Mouse (Mus musculus): ENCODE results near the gene Copb1. TPM values are rescaled to one million over a fixed set of nuclear protein-coding genes. Genes with fewer than 3 reads are reported as not detected.

Gene Copb1
- polyA plus RNA-seq (2015; fragmentation: Nextera tagmentation; extraction: Ambion mirVana): 91.4 and 93.4 TPM in 2 replicates

GRCm38 (mm10) chr7:114253885-114254833, at the start of gene Copb1:
Copb1 (minus strand) TSS chr7:114254711.
- Histone ChIP-seq H3K4me2 (peak within 1 kb of the TSS; percentile 67), H3K4me3 (peak within 1 kb of the TSS; percentile 95), H3K4me1 (replicated peaks) (peaks cover 4% of the 10 kb centered on the region), H3K9ac (peak within 1 kb of the TSS; percentile 96), H3K27me3 (no peaks in the 10 kb centered on the region), H3K36me3 (peaks cover 27% of the 10 kb centered on the region), H3K27ac (peak within 1 kb of the TSS; percentile 79), H3K9me3 (no peaks in the 10 kb centered on the region)
- peak; percentile 99 for ATAC-seq (ENCODE audit: low FRiP score)
- 2% methylated on average over 49 of the region's 75 CpGs for WGBS

GRCm38 (mm10) chr7:114301293-114301782, 46.8 kb upstream of the Copb1 start:
- Histone ChIP-seq H3K27ac (no peak overlapping the region), H3K4me3 (no peak overlapping the region), H3K9me3 (no peaks in the 10 kb centered on the region), H3K9ac (no peak overlapping the region), H3K4me1 (replicated peaks) (no peaks in the 10 kb centered on the region), H3K36me3 (no peaks in the 10 kb centered on the region), H3K27me3 (no peaks in the 10 kb centered on the region), H3K4me2 (no peak overlapping the region)
- ATAC-seq (ENCODE audit: low FRiP score): no peak
- WGBS: 79% methylated on average over 4 of the region's 4 CpGs

- ATAC-seq (ENCODE audit: low FRiP score): no peak
- H3K9ac ChIP-seq: no peak overlapping the region
These were observed 46.3 kb upstream of the Copb1 start for GRCm38 (mm10) chr7:114300782-114301181.

GRCm38 (mm10) chr7:114299247-114299646, 44.7 kb upstream of the Copb1 start:
- no peak for ATAC-seq (ENCODE audit: low FRiP score)
- Histone ChIP-seq H3K27ac (no peak overlapping the region), H3K36me3 (no peaks in the 10 kb centered on the region), H3K4me3 (no peak overlapping the region), H3K27me3 (no peaks in the 10 kb centered on the region), H3K4me2 (no peak overlapping the region), H3K9ac (no peak overlapping the region), H3K9me3 (no peaks in the 10 kb centered on the region), H3K4me1 (replicated peaks) (no peaks in the 10 kb centered on the region)
- WGBS: 70% methylated on average over 4 of the region's 4 CpGs

More at GRCm38 (mm10) chr7:114300782-114301181, 46.3 kb upstream of the Copb1 start:
- Histone ChIP-seq H3K4me1 (replicated peaks) (no peaks in the 10 kb centered on the region), H3K9me3 (no peaks in the 10 kb centered on the region), H3K27me3 (no peaks in the 10 kb centered on the region), H3K36me3 (no peaks in the 10 kb centered on the region), H3K4me3 (no peak overlapping the region), H3K27ac (no peak overlapping the region), H3K4me2 (no peak overlapping the region)
- 87% methylated on average over 2 of the region's 2 CpGs for WGBS

- ATAC-seq (ENCODE audit: low FRiP score): no peak
- Histone ChIP-seq H3K9me3 (no peaks in the 10 kb centered on the region), H3K36me3 (no peaks in the 10 kb centered on the region), H3K27me3 (peaks cover 12% of the 10 kb centered on the region; the same call in 1 of the 2 replicates), H3K4me3 (no peak overlapping the region), H3K27ac (no peak overlapping the region), H3K4me2 (no peak overlapping the region), H3K4me1 (replicated peaks) (peaks cover 9% of the 10 kb centered on the region), H3K9ac (no peak overlapping the region)
- WGBS: 88% methylated on average over 5 of the region's 5 CpGs
These were observed 40.2 kb upstream of the Copb1 start for GRCm38 (mm10) chr7:114294698-114295097.

- Histone ChIP-seq H3K4me2 (no peak overlapping the region), H3K4me3 (no peak overlapping the region), H3K9ac (no peak overlapping the region), H3K27ac (no peak overlapping the region), H3K9me3 (no peaks in the 10 kb centered on the region), H3K27me3 (peaks cover 12% of the 10 kb centered on the region; the same call in 1 of the 2 replicates), H3K4me1 (replicated peaks) (peaks cover 9% of the 10 kb centered on the region), H3K36me3 (no peaks in the 10 kb centered on the region)
- 85% methylated on average over 5 of the region's 5 CpGs for WGBS
- no peak for ATAC-seq (ENCODE audit: low FRiP score)
These were observed 39.4 kb upstream of the Copb1 start for GRCm38 (mm10) chr7:114293903-114294302.

GRCm38 (mm10) chr7:114292501-114292971, 38.0 kb upstream of the Copb1 start:
- no peaks in the 10 kb centered on the region for H3K9me3 ChIP-seq
- no peak for ATAC-seq (ENCODE audit: low FRiP score)
- WGBS: 13% methylated on average over 12 of the region's 12 CpGs

GRCm38 (mm10) chr7:114291461-114292335, 37.2 kb upstream of the Copb1 start:
- no peaks in the 10 kb centered on the region for H3K9me3 ChIP-seq
- H3K27ac ChIP-seq: no peak overlapping the region
- H3K4me3 ChIP-seq: no peak overlapping the region
- H3K4me1 ChIP-seq (replicated peaks): peaks cover 9% of the 10 kb centered on the region
- H3K36me3 ChIP-seq: no peaks in the 10 kb centered on the region
- ATAC-seq (ENCODE audit: low FRiP score): no peak
- H3K9ac ChIP-seq: no peak overlapping the region
- no peak overlapping the region for H3K4me2 ChIP-seq
- WGBS: 30% methylated on average over 15 of the region's 15 CpGs
- H3K27me3 ChIP-seq: peaks cover 12% of the 10 kb centered on the region; the same call in 1 of the 2 replicates

More at GRCm38 (mm10) chr7:114292501-114292971, 38.0 kb upstream of the Copb1 start:
- H3K27me3 ChIP-seq: peaks cover 12% of the 10 kb centered on the region; the same call in 1 of the 2 replicates
- peak overlapping the region; percentile 13; the same call in 1 of the 2 replicates for H3K4me3 ChIP-seq
- H3K4me2 ChIP-seq: peak overlapping the region; percentile 41
- H3K9ac ChIP-seq: no peak overlapping the region
- H3K27ac ChIP-seq: no peak overlapping the region
- peaks cover 9% of the 10 kb centered on the region for H3K4me1 ChIP-seq (replicated peaks)
- H3K36me3 ChIP-seq: no peaks in the 10 kb centered on the region

GRCm38 (mm10) chr7:114290078-114290506, 35.6 kb upstream of the Copb1 start:
- Histone ChIP-seq H3K36me3 (no peaks in the 10 kb centered on the region), H3K9ac (no peak overlapping the region), H3K9me3 (no peaks in the 10 kb centered on the region), H3K27me3 (peaks cover 12% of the 10 kb centered on the region; the same call in 1 of the 2 replicates), H3K4me3 (no peak overlapping the region), H3K4me1 (replicated peaks) (peaks cover 9% of the 10 kb centered on the region), H3K4me2 (no peak overlapping the region), H3K27ac (no peak overlapping the region)
- WGBS: 66% methylated on average over 5 of the region's 5 CpGs
- no peak for ATAC-seq (ENCODE audit: low FRiP score)

GRCm38 (mm10) chr7:114284296-114284910, 29.9 kb upstream of the Copb1 start:
- 92% methylated on average over 14 of the region's 14 CpGs for WGBS
- H3K27me3 ChIP-seq: no peaks in the 10 kb centered on the region
- no peak for ATAC-seq (ENCODE audit: low FRiP score)

GRCm38 (mm10) chr7:114283006-114283405, 28.5 kb upstream of the Copb1 start:
- H3K27me3 ChIP-seq: no peaks in the 10 kb centered on the region
- H3K4me2 ChIP-seq: no peak overlapping the region
- H3K27ac ChIP-seq: no peak overlapping the region
- H3K4me3 ChIP-seq: no peak overlapping the region
- WGBS: 81% methylated on average over 9 of the region's 9 CpGs
- no peaks in the 10 kb centered on the region for H3K9me3 ChIP-seq
- H3K36me3 ChIP-seq: no peaks in the 10 kb centered on the region
- no peak overlapping the region for H3K9ac ChIP-seq
- no peaks in the 10 kb centered on the region for H3K4me1 ChIP-seq (replicated peaks)
- no peak for ATAC-seq (ENCODE audit: low FRiP score)

More at GRCm38 (mm10) chr7:114284296-114284910, 29.9 kb upstream of the Copb1 start:
- Histone ChIP-seq H3K36me3 (no peaks in the 10 kb centered on the region), H3K4me2 (no peak overlapping the region), H3K27ac (no peak overlapping the region), H3K4me3 (no peak overlapping the region), H3K9ac (no peak overlapping the region), H3K9me3 (no peaks in the 10 kb centered on the region), H3K4me1 (replicated peaks) (no peaks in the 10 kb centered on the region)

Data from hindbrain, embryonic 13.5 days (tissue).